Mouse (Mus musculus) limb, embryonic 14.5 days (tissue): Measurements from ENCODE around the gene Lpar6. TPM values are rescaled to one million over a fixed set of nuclear protein-coding genes. Genes with fewer than 3 reads are reported as not detected.
A peak's percentile ranks its signal among the peaks of the same experiment; 100 is the strongest.

Experiments used
- ATAC-seq: fragments of 200-750 bp; cut with Nextera tagmentation; 2 replicates; pipeline ENCODE4 v1.8.0; 2017; ENCODE audit warnings: low read depth, moderate number of reproducible peaks, moderate TSS enrichment; ENCODE audit not compliant: low FRiP score
- DNase-seq: peaks from one replicate; pipeline ENCODE4 v3.0.0-alpha.2; 2015; ENCODE audit warnings: low spot score
- H3K27ac ChIP-seq: fragments of 300-500 bp; sonication (generic); replicated peaks from 2 replicates; pipeline ENCODE4 v1.5.1; 2014; ENCODE audit warnings: low read depth, mild to moderate bottlenecking, low read length, moderate library complexity, mixed read lengths
- H3K27me3 ChIP-seq: fragments of 300-500 bp; sonication (generic); 2 replicates; pipeline ENCODE4 v1.6.1; 2014; ENCODE audit warnings: low read length, mixed read lengths; ENCODE audit not compliant: control insufficient read depth, insufficient read depth
- H3K36me3 ChIP-seq: fragments of 300-500 bp; sonication (generic); 2 replicates; pipeline ENCODE4 v1.6.1; 2014; ENCODE audit warnings: mild to moderate bottlenecking, low read length, moderate library complexity, mixed read lengths; ENCODE audit not compliant: control insufficient read depth, insufficient read depth
- H3K4me1 ChIP-seq: fragments of 300-500 bp; sonication (generic); 2 replicates; pipeline ENCODE4 v1.6.1; 2014; ENCODE audit warnings: antibody characterized with exemption, low read length, mixed read lengths; ENCODE audit not compliant: control insufficient read depth, insufficient read depth
- H3K4me2 ChIP-seq: fragments of 300-500 bp; sonication (generic); replicated peaks from 2 replicates; pipeline ENCODE4 v1.6.1; 2014; ENCODE audit warnings: low read depth, mild to moderate bottlenecking, low read length, moderate library complexity; ENCODE audit not compliant: severe bottlenecking
- H3K4me3 ChIP-seq: fragments of 300-500 bp; sonication (generic); replicated peaks from 2 replicates; pipeline ENCODE4 v1.5.1; 2014; ENCODE audit warnings: low read length
- H3K9ac ChIP-seq: fragments of 300-500 bp; sonication (generic); 2 replicates; pipeline ENCODE4 v1.6.1; 2014; ENCODE audit warnings: mild to moderate bottlenecking, low read depth, low read length, moderate library complexity; ENCODE audit not compliant: severe bottlenecking
- H3K9me3 ChIP-seq: fragments of 300-500 bp; sonication (generic); 2 replicates; pipeline ENCODE4 v1.6.1; 2016; ENCODE audit warnings: low read length; ENCODE audit not compliant: control insufficient read depth
- POLR2A ChIP-seq: fragments of 200-500 bp; IDR thresholded peaks from 2 replicates; pipeline ENCODE4 v1.8.0; 2012; ENCODE audit warnings: inconsistent platforms, mild to moderate bottlenecking, moderate library complexity, borderline replicate concordance; ENCODE audit not compliant: insufficient read depth, insufficient read length; ENCODE audit errors: extremely low read depth
- WGBS: fragments of 180-500 bp; shearing (Covaris S2); extraction: QIAGEN DNeasy Blood & Tissue Kit; methylation state at CpG from one replicate; pipeline ENCODE4 v1.1.7; 2014; 5-methylcytosine and 5-hydroxymethylcytosine counted together
- polyA plus RNA-seq, 2 experiments: library from polyadenylated mRNA; depleted of rRNA in 1 of 2; stranded (reverse) in 1 of 2; unstranded in 1 of 2; fragments of >200 nt; fragmentation: Nextera tagmentation in 1 of 2; extraction: Ambion mirVana in 1 of 2; gene quantifications; 2 replicates each; pipeline versions ENCODE4 v1.2.1 to v1.2.3; 2012 to 2014

Gene Lpar6
- polyA plus RNA-seq, 2 experiments, result 9.2 to 12.6 TPM

DNA sequence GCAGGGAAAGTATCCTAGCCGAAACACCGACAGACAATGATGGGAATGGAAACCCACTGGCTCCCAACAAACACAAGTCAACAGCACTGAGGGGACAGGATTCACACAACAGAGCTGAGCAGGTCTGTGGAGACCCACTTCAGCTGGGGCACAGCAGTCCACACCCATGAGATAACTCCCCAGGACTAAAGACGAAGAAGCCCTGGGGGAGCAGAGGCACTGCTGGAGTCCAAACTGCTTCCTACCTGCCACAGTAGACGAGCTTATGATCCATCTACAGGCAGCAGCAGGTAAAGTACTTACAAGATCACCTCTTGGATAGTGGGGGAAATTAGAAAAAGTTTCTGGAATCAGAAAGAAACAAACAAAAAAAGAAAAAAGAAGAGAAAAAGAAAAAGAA is 16.7 kb downstream of the Lpar6 start:
- H3K4me2 ChIP-seq, result no peak overlapping the region
- WGBS, result 70% methylated on average over 4 of the region's 4 CpGs
- H3K27me3 ChIP-seq, result no peaks in the 10 kb centered on the region
- no peak overlapping the region for H3K9ac ChIP-seq
- H3K36me3 ChIP-seq, result no peaks in the 10 kb centered on the region
- DNase-seq, result no peak
- H3K27ac ChIP-seq, result no peak overlapping the region
- no peak for TF ChIP-seq POLR2A
- H3K9me3 ChIP-seq, result no peaks in the 10 kb centered on the region
- H3K4me1 ChIP-seq, result no peaks in the 10 kb centered on the region
- no peak for ATAC-seq
- no peak overlapping the region for H3K4me3 ChIP-seq

DNA sequence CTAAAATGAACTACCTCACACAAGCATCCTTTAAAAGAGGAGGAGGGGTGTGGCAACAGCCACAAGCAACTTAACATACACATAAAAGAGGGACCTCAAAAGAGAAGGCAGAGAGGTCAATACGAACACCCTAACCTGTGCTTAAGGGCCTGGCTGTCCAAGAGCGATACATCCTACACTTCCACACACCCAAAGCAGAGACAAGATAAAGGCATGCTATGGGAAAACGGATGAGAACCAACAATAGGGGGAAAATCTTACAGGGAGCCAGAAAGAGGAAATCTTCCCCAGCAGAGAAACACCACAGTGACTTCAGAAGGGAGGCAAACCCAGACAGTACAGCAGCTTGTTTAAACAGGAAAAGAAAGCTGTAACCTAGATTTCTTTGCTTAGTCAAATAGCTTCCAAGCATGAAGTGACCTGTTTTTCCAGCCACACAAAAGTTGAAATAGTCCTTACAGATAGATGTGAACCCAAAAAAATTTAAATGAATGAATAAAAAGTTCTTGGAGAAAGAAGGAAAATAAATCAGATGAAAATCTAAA is 17.8 kb downstream of the Lpar6 start:
- H3K4me3 ChIP-seq, result no peak overlapping the region
- no peak for DNase-seq
- H3K4me1 ChIP-seq, result no peaks in the 10 kb centered on the region
- no peak for ATAC-seq
- WGBS, result 71% methylated on average over 3 of the region's 3 CpGs
- H3K9ac ChIP-seq, result no peak overlapping the region
- no peak overlapping the region for H3K4me2 ChIP-seq
- no peak for TF ChIP-seq POLR2A
- no peaks in the 10 kb centered on the region for H3K27me3 ChIP-seq
- no peak overlapping the region for H3K27ac ChIP-seq
- H3K9me3 ChIP-seq, result no peaks in the 10 kb centered on the region
- no peaks in the 10 kb centered on the region for H3K36me3 ChIP-seq

DNA sequence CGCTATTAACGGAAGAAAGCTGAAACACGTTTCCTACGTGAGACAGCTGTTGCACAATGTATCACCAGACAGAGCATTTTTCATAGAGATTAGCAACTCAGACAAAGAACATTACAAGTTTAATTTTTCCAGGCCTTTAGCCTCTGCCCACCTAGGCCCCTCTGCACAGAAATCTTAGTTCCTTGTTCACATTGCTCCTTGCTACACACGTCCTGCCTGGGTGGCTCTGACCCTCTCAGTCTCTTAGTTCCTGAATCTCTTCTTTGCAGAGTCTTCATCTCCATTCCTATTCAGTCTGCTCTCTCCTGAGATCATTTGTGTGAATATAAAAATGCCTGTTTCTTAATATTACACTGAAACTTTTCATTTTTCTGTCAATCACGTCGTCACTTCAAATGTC is 19.7 kb downstream of the Lpar6 start:
- Histone ChIP-seq H3K36me3 (peaks cover 4% of the 10 kb centered on the region; the same call in 1 of the 2 replicates), H3K4me2 (no peak overlapping the region), H3K4me1 (no peaks in the 10 kb centered on the region), H3K27ac (no peak overlapping the region), H3K4me3 (no peak overlapping the region), H3K9ac (no peak overlapping the region), H3K9me3 (no peaks in the 10 kb centered on the region), H3K27me3 (no peaks in the 10 kb centered on the region)
- TF ChIP-seq POLR2A, result no peak
- DNase-seq (no peak), ATAC-seq (no peak)
- 74% methylated on average over 7 of the region's 7 CpGs for WGBS

DNA sequence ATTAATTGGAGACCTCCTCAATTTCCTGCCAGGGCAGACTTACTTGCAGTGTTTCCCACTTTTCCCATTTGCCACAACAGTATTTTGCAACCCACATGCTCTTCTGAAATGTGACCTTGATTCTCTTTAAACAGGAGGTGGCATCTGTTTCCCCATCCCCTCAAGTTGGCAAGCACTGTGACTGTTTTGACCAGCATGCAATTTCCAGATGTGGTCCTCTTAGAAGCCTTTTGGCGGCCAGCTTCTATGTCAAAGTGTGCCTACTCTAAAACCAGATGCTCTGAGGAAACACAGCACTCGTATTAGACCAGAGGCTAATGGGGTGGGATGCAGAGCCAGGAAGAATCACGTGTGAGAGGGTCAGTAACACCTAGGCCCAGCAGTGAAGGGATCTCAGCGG is 20.5 kb downstream of the Lpar6 start:
- Histone ChIP-seq H3K4me3 (no peak overlapping the region), H3K9me3 (no peaks in the 10 kb centered on the region), H3K4me2 (no peak overlapping the region), H3K9ac (no peak overlapping the region), H3K4me1 (no peaks in the 10 kb centered on the region), H3K36me3 (peaks cover 5% of the 10 kb centered on the region; the same call in 1 of the 2 replicates), H3K27me3 (no peaks in the 10 kb centered on the region), H3K27ac (0 out of 2 replicates have a peak overlapping the region, but pooled peaks have one; percentile 9)
- no peak for TF ChIP-seq POLR2A
- no peak for DNase-seq
- ATAC-seq, result no peak
- 13% methylated on average over 4 of the region's 4 CpGs for WGBS

DNA sequence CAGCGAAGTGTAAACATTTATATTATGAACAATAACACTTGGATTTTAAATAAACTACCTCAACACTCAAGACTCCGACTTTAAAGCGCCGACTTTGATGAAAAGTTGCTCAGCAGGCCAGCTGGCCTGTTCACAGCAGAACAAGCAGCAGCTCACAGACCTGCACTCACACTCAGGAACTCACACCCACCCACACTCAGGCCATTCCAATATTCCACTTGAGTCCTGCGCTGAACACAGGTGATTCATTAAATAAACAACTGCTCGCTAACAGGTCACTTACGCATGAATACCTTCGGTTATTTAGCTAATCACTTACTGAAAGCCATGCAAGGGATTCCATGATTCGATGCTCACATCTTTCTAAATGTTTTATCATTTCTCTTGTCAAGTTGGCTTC is 24.5 kb downstream of the Lpar6 start:
- DNase-seq, result no peak
- WGBS, result 86% methylated on average over 9 of the region's 9 CpGs
- no peak overlapping the region for H3K9ac ChIP-seq
- H3K9me3 ChIP-seq, result peaks cover 12% of the 10 kb centered on the region; the same call in 1 of the 2 replicates
- H3K4me2 ChIP-seq, result no peak overlapping the region
- no peak overlapping the region for H3K4me3 ChIP-seq
- H3K36me3 ChIP-seq, result peaks cover 15% of the 10 kb centered on the region
- TF ChIP-seq POLR2A, result no peak
- no peaks in the 10 kb centered on the region for H3K27me3 ChIP-seq
- H3K4me1 ChIP-seq, result no peaks in the 10 kb centered on the region
- ATAC-seq, result no peak
- H3K27ac ChIP-seq, result no peak overlapping the region
